Mouse (Mus musculus) midbrain, embryonic 16.5 days (tissue): ENCODE results near the gene Rps6kc1. TPM values are rescaled to one million over a fixed set of nuclear protein-coding genes. Genes with fewer than 3 reads are reported as not detected.

Experiments used
- ATAC-seq: fragments of 200-750 bp; cut with Nextera tagmentation; 2 replicates; pipeline ENCODE4 v1.8.0; 2017; ENCODE audit warnings: moderate TSS enrichment
- H3K27ac ChIP-seq: fragments of 300-500 bp; sonication (generic); 2 replicates; pipeline ENCODE4 v1.5.1; 2014; ENCODE audit warnings: mild to moderate bottlenecking, low read length, mixed read lengths
- H3K27me3 ChIP-seq: fragments of 300-500 bp; sonication (generic); 2 replicates; pipeline ENCODE4 v1.6.1; 2014; ENCODE audit warnings: low read depth, low read length, mixed read lengths; ENCODE audit not compliant: control insufficient read depth, insufficient read depth
- H3K36me3 ChIP-seq: fragments of 300-500 bp; sonication (generic); 2 replicates; pipeline ENCODE4 v1.6.1; 2014; ENCODE audit warnings: mild to moderate bottlenecking, low read length, moderate library complexity, mixed read lengths; ENCODE audit not compliant: control insufficient read depth, insufficient read depth
- H3K4me1 ChIP-seq: fragments of 300-500 bp; sonication (generic); 2 replicates; pipeline ENCODE4 v1.6.1; 2014; ENCODE audit warnings: mild to moderate bottlenecking, low read length, mixed read lengths; ENCODE audit not compliant: control insufficient read depth, insufficient read depth
- H3K4me2 ChIP-seq: fragments of 300-500 bp; sonication (generic); 2 replicates; pipeline ENCODE4 v1.6.1; 2014; ENCODE audit warnings: mild to moderate bottlenecking, low read length, mixed read lengths
- H3K4me3 ChIP-seq: fragments of 300-500 bp; sonication (generic); 2 replicates; pipeline ENCODE4 v1.5.1; 2014; ENCODE audit warnings: low read depth, mild to moderate bottlenecking, low read length, moderate library complexity, mixed read lengths
- H3K9ac ChIP-seq: fragments of 300-500 bp; sonication (generic); 2 replicates; pipeline ENCODE4 v1.6.1; 2014; ENCODE audit warnings: low read depth, low read length, mixed read lengths
- H3K9me3 ChIP-seq: fragments of 300-500 bp; sonication (generic); replicated peaks from 2 replicates; pipeline ENCODE4 v1.6.1; 2014; ENCODE audit warnings: mild to moderate bottlenecking, low read length, mixed read lengths; ENCODE audit not compliant: control insufficient read depth, poor library complexity, severe bottlenecking
- WGBS: fragments of 180-500 bp; shearing (Covaris S2); extraction: QIAGEN DNeasy Blood & Tissue Kit; methylation state at CpG from one replicate; pipeline ENCODE4 v1.1.7; 2014; 5-methylcytosine and 5-hydroxymethylcytosine counted together
- polyA plus RNA-seq: library from polyadenylated mRNA; unstranded; fragments of >200 nt; fragmentation: Nextera tagmentation; extraction: Ambion mirVana; gene quantifications from 2 replicates; pipeline ENCODE4 v1.2.1, GENCODE M21; 2015

The Rps6kc1 gene
- polyA plus RNA-seq, 1 experiment from 2014 or later = 34.8 TPM

GRCm38 (mm10) chr1:190772088-190772885 lies 139.3 kb downstream of the Rps6kc1 start:
- ATAC-seq = no peak
- H3K36me3 ChIP-seq = peaks cover 3% of the 10 kb centered on the region
- no peak overlapping the region for H3K4me3 ChIP-seq
- H3K9ac ChIP-seq = no peak overlapping the region
- H3K27me3 ChIP-seq = no peaks in the 10 kb centered on the region
- no peak overlapping the region for H3K4me2 ChIP-seq
- H3K4me1 ChIP-seq = no peaks in the 10 kb centered on the region
- WGBS = 90% methylated on average over 13 of the region's 13 CpGs
- no peak overlapping the region for H3K27ac ChIP-seq
- no peaks in the 10 kb centered on the region for H3K9me3 ChIP-seq

GRCm38 (mm10) chr1:190769748-190770147 lies 141.8 kb downstream of the Rps6kc1 start:
- Histone ChIP-seq H3K4me1 (no peaks in the 10 kb centered on the region), H3K4me3 (no peak overlapping the region), H3K4me2 (no peak overlapping the region), H3K9ac (no peak overlapping the region), H3K9me3 (no peaks in the 10 kb centered on the region), H3K27ac (no peak overlapping the region), H3K27me3 (no peaks in the 10 kb centered on the region), H3K36me3 (no peaks in the 10 kb centered on the region; the same call in none of the 2 replicates)
- ATAC-seq = no peak
- 74% methylated on average over 7 of the region's 7 CpGs for WGBS

GRCm38 (mm10) chr1:190768307-190768706 lies 143.3 kb downstream of the Rps6kc1 start:
- Histone ChIP-seq H3K27me3 (no peaks in the 10 kb centered on the region), H3K9me3 (no peaks in the 10 kb centered on the region), H3K27ac (no peak overlapping the region), H3K4me2 (no peak overlapping the region), H3K9ac (no peak overlapping the region), H3K36me3 (no peaks in the 10 kb centered on the region; the same call in none of the 2 replicates), H3K4me1 (no peaks in the 10 kb centered on the region), H3K4me3 (no peak overlapping the region)
- 73% methylated on average over 1 of the region's 1 CpGs for WGBS
- no peak for ATAC-seq

GRCm38 (mm10) chr1:190767621-190768020 lies 143.9 kb downstream of the Rps6kc1 start:
- Histone ChIP-seq H3K27me3 (no peaks in the 10 kb centered on the region), H3K4me1 (no peaks in the 10 kb centered on the region), H3K4me3 (no peak overlapping the region), H3K9ac (no peak overlapping the region), H3K4me2 (no peak overlapping the region), H3K27ac (no peak overlapping the region), H3K36me3 (no peaks in the 10 kb centered on the region; the same call in none of the 2 replicates), H3K9me3 (no peaks in the 10 kb centered on the region)
- ATAC-seq = no peak
- WGBS = 71% methylated on average over 8 of the region's 8 CpGs

GRCm38 (mm10) chr1:190766800-190767199 lies 144.8 kb downstream of the Rps6kc1 start:
- H3K36me3 ChIP-seq = no peaks in the 10 kb centered on the region; the same call in 1 of the 2 replicates
- no peak overlapping the region for H3K27ac ChIP-seq
- H3K4me1 ChIP-seq = no peaks in the 10 kb centered on the region
- no peak overlapping the region for H3K4me3 ChIP-seq
- H3K27me3 ChIP-seq = no peaks in the 10 kb centered on the region
- 86% methylated on average over 2 of the region's 2 CpGs for WGBS
- ATAC-seq = no peak
- H3K9me3 ChIP-seq = no peaks in the 10 kb centered on the region
- no peak overlapping the region for H3K9ac ChIP-seq
- H3K4me2 ChIP-seq = no peak overlapping the region

GRCm38 (mm10) chr1:190763756-190764155 lies 147.8 kb downstream of the Rps6kc1 start:
- no peaks in the 10 kb centered on the region for H3K36me3 ChIP-seq
- H3K4me2 ChIP-seq = no peak overlapping the region
- no peak overlapping the region for H3K27ac ChIP-seq
- no peaks in the 10 kb centered on the region for H3K27me3 ChIP-seq
- WGBS = 70% methylated on average over 10 of the region's 10 CpGs
- H3K9ac ChIP-seq = no peak overlapping the region
- H3K4me3 ChIP-seq = no peak overlapping the region
- ATAC-seq = no peak
- no peaks in the 10 kb centered on the region for H3K4me1 ChIP-seq
- H3K9me3 ChIP-seq = no peaks in the 10 kb centered on the region

- Histone ChIP-seq H3K36me3 (no peaks in the 10 kb centered on the region), H3K4me3 (no peak overlapping the region), H3K27ac (no peak overlapping the region), H3K4me1 (no peaks in the 10 kb centered on the region), H3K9ac (no peak overlapping the region), H3K4me2 (no peak overlapping the region), H3K9me3 (no peaks in the 10 kb centered on the region), H3K27me3 (no peaks in the 10 kb centered on the region)
- 38% methylated on average over 5 of the region's 5 CpGs for WGBS
- no peak for ATAC-seq
These were observed 149.8 kb downstream of the Rps6kc1 start for GRCm38 (mm10) chr1:190761786-190762185.

- 70% methylated on average over 7 of the region's 8 CpGs for WGBS
- no peak overlapping the region for H3K9ac ChIP-seq
- H3K4me1 ChIP-seq = no peaks in the 10 kb centered on the region
- no peak for ATAC-seq
- H3K9me3 ChIP-seq = no peaks in the 10 kb centered on the region
- no peak overlapping the region for H3K27ac ChIP-seq
- no peak overlapping the region for H3K4me2 ChIP-seq
- H3K36me3 ChIP-seq = no peaks in the 10 kb centered on the region
- H3K4me3 ChIP-seq = no peak overlapping the region
- no peaks in the 10 kb centered on the region for H3K27me3 ChIP-seq
These were observed 153.7 kb downstream of the Rps6kc1 start for GRCm38 (mm10) chr1:190757899-190758298.

GRCm38 (mm10) chr1:190751794-190752570 lies 159.6 kb downstream of the Rps6kc1 start:
- no peaks in the 10 kb centered on the region for H3K27me3 ChIP-seq
- H3K36me3 ChIP-seq = no peaks in the 10 kb centered on the region
- H3K9ac ChIP-seq = no peak overlapping the region
- no peak overlapping the region for H3K4me3 ChIP-seq
- H3K27ac ChIP-seq = no peak overlapping the region
- H3K4me2 ChIP-seq = no peak overlapping the region
- WGBS = 27% methylated on average over 8 of the region's 8 CpGs
- H3K9me3 ChIP-seq = no peaks in the 10 kb centered on the region
- no peaks in the 10 kb centered on the region for H3K4me1 ChIP-seq
- ATAC-seq = no peak
